Mouse (Mus musculus): Measurements from ENCODE around the gene Mbd6. TPM values are rescaled to one million over a fixed set of nuclear protein-coding genes. Genes with fewer than 3 reads are reported as not detected.
A peak's percentile ranks its signal among the peaks of the same experiment; 100 is the strongest.

The Mbd6 gene
- total and polyA plus RNA-seq, 2 experiments: 1.0 to 19.2 TPM

- H3K9ac ChIP-seq (ENCODE audit: low read depth, low read length): no peak overlapping the region
- WGBS: 58% methylated on average over 14 of the region's 14 CpGs
Measured at GRCm38 (mm10) chr10:127325454-127326016, 36.7 kb upstream of the Mbd6 start.

GRCm38 (mm10) chr10:127324495-127324894, 35.7 kb upstream of the Mbd6 start:
- 20% methylated on average over 7 of the region's 7 CpGs for WGBS
- H3K9ac ChIP-seq (ENCODE audit: low read depth, low read length): no peak overlapping the region
- 0 out of 2 replicates have a peak, but pooled peaks cover 2% of the 10 kb centered on the region for H3K79me2 ChIP-seq (ENCODE audit: control insufficient read depth, insufficient read depth, low read length)
- peaks cover 14% of the 10 kb centered on the region for H3K27me3 ChIP-seq (ENCODE audit: control insufficient read depth, insufficient read depth, low read length)
- peaks cover 7% of the 10 kb centered on the region; the same call in 1 of the 2 replicates for H3K4me1 ChIP-seq (ENCODE audit: control insufficient read depth, insufficient read depth, low read length)
- H3K27ac ChIP-seq (replicated peaks; ENCODE audit: insufficient read depth, low read depth, low read length): no peak overlapping the region
- H3K36me3 ChIP-seq (ENCODE audit: control insufficient read depth, insufficient read depth, low read length): no peaks in the 10 kb centered on the region
- TF ChIP-seq POLR2A (IDR thresholded peaks at IDR 0.05; ENCODE audit: extremely low read depth, insufficient read depth, low read length) (no peak), CTCF (IDR thresholded peaks at IDR 0.05; ENCODE audit: low read depth, low read length) (peak; percentile 63; the same call in 1 of the 2 replicates)
- peak; percentile 56 for DNase-seq (ENCODE audit: extremely low read depth, low read depth, low spot score)
- no peak overlapping the region for H3K4me3 ChIP-seq (ENCODE audit: insufficient read depth, low read depth, low read length)

More at GRCm38 (mm10) chr10:127325454-127326016, 36.7 kb upstream of the Mbd6 start:
- Histone ChIP-seq H3K27me3 (ENCODE audit: control insufficient read depth, insufficient read depth, low read length) (peaks cover 14% of the 10 kb centered on the region), H3K27ac (replicated peaks; ENCODE audit: insufficient read depth, low read depth, low read length) (no peak overlapping the region), H3K36me3 (ENCODE audit: control insufficient read depth, insufficient read depth, low read length) (no peaks in the 10 kb centered on the region), H3K4me3 (ENCODE audit: insufficient read depth, low read depth, low read length) (no peak overlapping the region), H3K79me2 (ENCODE audit: control insufficient read depth, insufficient read depth, low read length) (0 out of 2 replicates have a peak, but pooled peaks cover 2% of the 10 kb centered on the region), H3K4me1 (ENCODE audit: control insufficient read depth, insufficient read depth, low read length) (peaks cover 7% of the 10 kb centered on the region; the same call in 1 of the 2 replicates)
- no peak for DNase-seq (ENCODE audit: extremely low read depth, low read depth, low spot score)
- TF ChIP-seq POLR2A (IDR thresholded peaks at IDR 0.05; ENCODE audit: extremely low read depth, insufficient read depth, low read length) (no peak), CTCF (IDR thresholded peaks at IDR 0.05; ENCODE audit: low read depth, low read length) (no peak)

GRCm38 (mm10) chr10:127323131-127323855, 34.5 kb upstream of the Mbd6 start:
- peaks cover 7% of the 10 kb centered on the region; the same call in 1 of the 2 replicates for H3K4me1 ChIP-seq (ENCODE audit: control insufficient read depth, insufficient read depth, low read length)
- H3K27ac ChIP-seq (replicated peaks; ENCODE audit: insufficient read depth, low read depth, low read length): peak overlapping the region; percentile 64

DNA sequence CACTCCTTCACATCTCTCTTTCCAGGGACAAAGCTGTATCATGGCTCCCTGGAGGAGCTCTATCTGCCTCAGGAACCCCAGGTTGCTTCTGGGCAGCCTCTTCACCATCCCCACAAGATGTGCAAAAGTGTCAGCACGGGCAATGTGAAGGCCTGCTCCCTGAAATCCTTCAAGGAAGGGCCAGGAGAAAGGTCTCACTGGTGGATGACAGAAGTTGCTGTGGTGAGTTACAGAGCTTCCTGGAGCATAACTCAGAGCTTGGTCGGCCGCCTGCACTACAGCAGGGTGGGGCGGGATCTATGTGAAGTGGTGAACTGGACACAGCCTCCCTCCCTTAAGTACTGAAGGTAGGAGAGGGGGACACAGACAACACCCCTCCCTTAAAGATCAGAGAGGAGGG, 33.9 kb upstream of the Mbd6 start:
- TF ChIP-seq POLR2A (IDR thresholded peaks at IDR 0.05; ENCODE audit: extremely low read depth, insufficient read depth, low read length) (no peak), CTCF (IDR thresholded peaks at IDR 0.05; ENCODE audit: low read depth, low read length) (no peak)
- DNase-seq (ENCODE audit: extremely low read depth, low read depth, low spot score): no peak
- H3K9ac ChIP-seq (ENCODE audit: low read depth, low read length): 0 out of 2 replicates have a peak overlapping the region, but pooled peaks have one; percentile 8
- H3K36me3 ChIP-seq (ENCODE audit: control insufficient read depth, insufficient read depth, low read length): no peaks in the 10 kb centered on the region
- 0 out of 2 replicates have a peak, but pooled peaks cover 2% of the 10 kb centered on the region for H3K79me2 ChIP-seq (ENCODE audit: control insufficient read depth, insufficient read depth, low read length)
- 75% methylated on average over 4 of the region's 4 CpGs for WGBS
- no peak overlapping the region for H3K4me3 ChIP-seq (ENCODE audit: insufficient read depth, low read depth, low read length)
- peaks cover 14% of the 10 kb centered on the region for H3K27me3 ChIP-seq (ENCODE audit: control insufficient read depth, insufficient read depth, low read length)
- peak overlapping the region; percentile 64 for H3K27ac ChIP-seq (replicated peaks; ENCODE audit: insufficient read depth, low read depth, low read length)
- peaks cover 7% of the 10 kb centered on the region; the same call in 1 of the 2 replicates for H3K4me1 ChIP-seq (ENCODE audit: control insufficient read depth, insufficient read depth, low read length)

More at GRCm38 (mm10) chr10:127323131-127323855, 34.5 kb upstream of the Mbd6 start:
- TF ChIP-seq CTCF (IDR thresholded peaks at IDR 0.05; ENCODE audit: low read depth, low read length) (no peak), POLR2A (IDR thresholded peaks at IDR 0.05; ENCODE audit: extremely low read depth, insufficient read depth, low read length) (no peak)
- peaks cover 14% of the 10 kb centered on the region for H3K27me3 ChIP-seq (ENCODE audit: control insufficient read depth, insufficient read depth, low read length)
- no peak for DNase-seq (ENCODE audit: extremely low read depth, low read depth, low spot score)
- 67% methylated on average over 17 of the region's 17 CpGs for WGBS
- H3K4me3 ChIP-seq (ENCODE audit: insufficient read depth, low read depth, low read length): peak overlapping the region; percentile 37
- H3K36me3 ChIP-seq (ENCODE audit: control insufficient read depth, insufficient read depth, low read length): no peaks in the 10 kb centered on the region
- 0 out of 2 replicates have a peak, but pooled peaks cover 2% of the 10 kb centered on the region for H3K79me2 ChIP-seq (ENCODE audit: control insufficient read depth, insufficient read depth, low read length)
- H3K9ac ChIP-seq (ENCODE audit: low read depth, low read length): peak overlapping the region; percentile 8; the same call in 1 of the 2 replicates

DNA sequence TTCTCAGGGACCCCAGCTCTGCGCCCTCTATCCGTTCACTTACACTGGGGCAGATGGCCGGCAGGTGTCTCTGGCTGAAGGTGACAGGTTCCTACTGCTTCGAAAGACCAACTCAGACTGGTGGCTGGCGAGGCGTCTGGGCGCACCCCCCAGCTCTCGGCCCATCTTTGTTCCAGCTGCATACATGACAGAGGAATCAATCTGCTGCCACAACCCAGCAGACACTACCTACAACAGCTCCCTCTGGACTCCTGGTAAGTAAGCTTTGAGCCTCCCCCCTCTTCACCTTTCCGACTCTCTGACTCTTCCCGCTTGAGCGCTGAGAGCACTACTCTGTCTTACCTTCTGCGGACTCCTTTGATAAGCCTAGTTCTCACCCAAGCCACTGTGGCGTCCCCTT, 33.4 kb upstream of the Mbd6 start:
- WGBS: 83% methylated on average over 13 of the region's 13 CpGs
- TF ChIP-seq CTCF (IDR thresholded peaks at IDR 0.05; ENCODE audit: low read depth, low read length) (no peak), POLR2A (IDR thresholded peaks at IDR 0.05; ENCODE audit: extremely low read depth, insufficient read depth, low read length) (no peak)
- no peak for DNase-seq (ENCODE audit: extremely low read depth, low read depth, low spot score)
- peaks cover 7% of the 10 kb centered on the region; the same call in 1 of the 2 replicates for H3K4me1 ChIP-seq (ENCODE audit: control insufficient read depth, insufficient read depth, low read length)
- H3K4me3 ChIP-seq (ENCODE audit: insufficient read depth, low read depth, low read length): no peak overlapping the region
- peaks cover 14% of the 10 kb centered on the region for H3K27me3 ChIP-seq (ENCODE audit: control insufficient read depth, insufficient read depth, low read length)
- no peak overlapping the region for H3K9ac ChIP-seq (ENCODE audit: low read depth, low read length)
- no peaks in the 10 kb centered on the region for H3K36me3 ChIP-seq (ENCODE audit: control insufficient read depth, insufficient read depth, low read length)
- 0 out of 2 replicates have a peak, but pooled peaks cover 2% of the 10 kb centered on the region for H3K79me2 ChIP-seq (ENCODE audit: control insufficient read depth, insufficient read depth, low read length)
- H3K27ac ChIP-seq (replicated peaks; ENCODE audit: insufficient read depth, low read depth, low read length): no peak overlapping the region

All from liver, adult 2 months (tissue).